Mouse (Mus musculus): Measurements from ENCODE around the gene Polr2a.
A peak's percentile ranks its signal among the peaks of the same experiment; 100 is the strongest.

DNA sequence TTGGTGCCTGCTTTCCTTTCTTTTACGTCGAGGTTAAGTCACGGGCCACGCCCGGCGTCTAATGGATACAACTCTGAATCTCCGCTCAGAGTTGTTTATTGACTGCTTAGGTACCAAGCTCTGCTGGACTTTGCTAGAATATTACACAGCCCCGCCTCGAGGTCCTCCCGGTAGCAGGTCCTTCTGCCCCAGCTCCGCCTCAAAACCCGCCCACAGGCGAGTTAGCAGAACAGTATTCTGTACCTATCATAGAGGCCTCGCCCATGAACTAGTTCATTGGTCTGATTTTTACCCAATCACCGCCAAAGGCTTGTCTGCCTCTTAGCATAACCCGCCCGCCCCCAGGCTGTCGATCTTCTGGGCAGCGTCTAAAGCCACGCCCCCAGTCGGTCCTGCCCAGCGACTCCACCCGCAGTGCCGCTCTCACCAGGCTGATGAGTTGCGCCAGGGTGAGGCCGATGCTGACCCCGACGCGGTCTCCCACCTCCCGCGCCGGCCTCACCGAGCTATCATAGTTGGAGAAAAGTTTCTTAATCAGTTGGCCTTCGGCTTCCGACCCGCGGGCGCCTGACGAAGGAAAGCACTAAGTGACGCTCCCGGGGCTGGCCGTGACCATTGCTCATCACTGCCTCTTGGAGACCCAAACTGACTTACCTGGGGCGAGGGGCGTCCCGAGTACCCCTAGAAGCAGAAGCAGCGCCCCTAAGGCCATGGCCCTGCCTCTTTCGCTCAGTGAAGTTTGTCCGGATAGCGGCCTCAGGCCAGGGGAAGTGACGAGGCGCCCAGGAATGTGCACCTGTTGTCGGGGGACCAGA is 36.9 kb upstream of the Polr2a start, which contains the start of gene Chrnb1:
- TF ChIP-seq CTCF (IDR thresholded peaks at IDR 0.05; ENCODE audit: borderline replicate concordance, insufficient read depth, low read depth, low read length) = no peak
- TF ChIP-seq POLR2A (IDR thresholded peaks at IDR 0.05; ENCODE audit: borderline replicate concordance, insufficient read depth, low read length) = peak; percentile 44

All from cerebellum, adult 2 months (tissue).